Mouse (Mus musculus) embryonic fibroblast, embryonic 13.5 days (primary cell): ENCODE results near the gene Gm815. TPM values are rescaled to one million over a fixed set of nuclear protein-coding genes. Genes with fewer than 3 reads are reported as not detected.

Experiments used
- H3K27ac ChIP-seq: 2 replicates; pipeline ENCODE4 v1.5.1; 2012; ENCODE audit warnings: low read length, control low read depth, inconsistent platforms; ENCODE audit not compliant: insufficient read depth
- H3K4me1 ChIP-seq: 2 replicates; pipeline ENCODE4 v1.6.1; 2011; ENCODE audit warnings: low read length; ENCODE audit not compliant: control insufficient read depth, insufficient read depth
- H3K4me3 ChIP-seq: 2 replicates; pipeline ENCODE4 v1.5.1; 2011; ENCODE audit warnings: mild to moderate bottlenecking, control low read depth, low read length; ENCODE audit not compliant: insufficient read depth
- CTCF ChIP-seq: IDR thresholded peaks from 2 replicates; pipeline ENCODE4 v1.5.1; 2011; ENCODE audit warnings: mild to moderate bottlenecking, control low read depth, low read length, moderate library complexity, borderline replicate concordance; ENCODE audit not compliant: insufficient read depth
- POLR2A ChIP-seq: IDR thresholded peaks from 2 replicates; pipeline ENCODE4 v1.6.1; 2011; ENCODE audit warnings: low read depth, mild to moderate bottlenecking, control low read depth, low read length, moderate library complexity
- polyA plus RNA-seq: library from polyadenylated mRNA; stranded (reverse); fragments of >200 nt; gene quantifications from 2 replicates; pipeline ENCODE4 v1.2.4, GENCODE M21; 2011; ENCODE audit warnings: low read depth; ENCODE audit not compliant: missing spikeins, insufficient read length

The Gm815 gene
- polyA plus RNA-seq, 1 experiment, result not detected

- Histone ChIP-seq H3K27ac (no peak overlapping the region), H3K4me1 (peaks cover 5% of the 10 kb centered on the region; the same call in 1 of the 2 replicates), H3K4me3 (no peak overlapping the region)
- TF ChIP-seq CTCF (no peak), POLR2A (no peak)
Measured at GRCm38 (mm10) chr19:26854661-26855060, 31.0 kb upstream of the Gm815 start.

- no peak for TF ChIP-seq CTCF
- no peak for TF ChIP-seq POLR2A
- Histone ChIP-seq H3K27ac (no peak overlapping the region), H3K4me1 (peaks cover 5% of the 10 kb centered on the region; the same call in 1 of the 2 replicates), H3K4me3 (no peak overlapping the region)
Measured at GRCm38 (mm10) chr19:26855152-26855551, 30.5 kb upstream of the Gm815 start.

- no peak overlapping the region for H3K4me3 ChIP-seq
- no peak for TF ChIP-seq POLR2A
- TF ChIP-seq CTCF, result no peak
- no peak overlapping the region for H3K27ac ChIP-seq
- H3K4me1 ChIP-seq, result 0 out of 2 replicates have a peak, but pooled peaks cover 5% of the 10 kb centered on the region
Measured at GRCm38 (mm10) chr19:26858427-26859194, 27.1 kb upstream of the Gm815 start.

- no peak overlapping the region for H3K4me3 ChIP-seq
- 0 out of 2 replicates have a peak, but pooled peaks cover 5% of the 10 kb centered on the region for H3K4me1 ChIP-seq
- no peak for TF ChIP-seq POLR2A
- TF ChIP-seq CTCF, result no peak
- no peak overlapping the region for H3K27ac ChIP-seq
Measured at GRCm38 (mm10) chr19:26859195-26859570, 26.5 kb upstream of the Gm815 start.

GRCm38 (mm10) chr19:26863662-26864061, 22.0 kb upstream of the Gm815 start:
- no peak for TF ChIP-seq POLR2A
- TF ChIP-seq CTCF, result no peak
- Histone ChIP-seq H3K27ac (no peak overlapping the region), H3K4me3 (no peak overlapping the region), H3K4me1 (0 out of 2 replicates have a peak, but pooled peaks cover 5% of the 10 kb centered on the region)

GRCm38 (mm10) chr19:26864975-26865690, 20.5 kb upstream of the Gm815 start:
- Histone ChIP-seq H3K4me3 (no peak overlapping the region), H3K4me1 (no peaks in the 10 kb centered on the region), H3K27ac (no peak overlapping the region)
- TF ChIP-seq POLR2A (no peak), CTCF (no peak)

GRCm38 (mm10) chr19:26865736-26866135, 19.9 kb upstream of the Gm815 start:
- no peak for TF ChIP-seq POLR2A
- no peak for TF ChIP-seq CTCF
- no peak overlapping the region for H3K27ac ChIP-seq
- no peak overlapping the region for H3K4me3 ChIP-seq
- H3K4me1 ChIP-seq, result no peaks in the 10 kb centered on the region

GRCm38 (mm10) chr19:26869591-26869990, 16.1 kb upstream of the Gm815 start:
- Histone ChIP-seq H3K4me3 (no peak overlapping the region), H3K4me1 (no peaks in the 10 kb centered on the region), H3K27ac (no peak overlapping the region)
- TF ChIP-seq CTCF (no peak), POLR2A (no peak)

- TF ChIP-seq CTCF (no peak), POLR2A (no peak)
- H3K27ac ChIP-seq, result no peak overlapping the region
Measured at GRCm38 (mm10) chr19:26870280-26870679, 15.4 kb upstream of the Gm815 start.

GRCm38 (mm10) chr19:26871096-26871495, 14.6 kb upstream of the Gm815 start:
- H3K4me1 ChIP-seq, result no peaks in the 10 kb centered on the region
- no peak overlapping the region for H3K4me3 ChIP-seq
- no peak overlapping the region for H3K27ac ChIP-seq
- TF ChIP-seq POLR2A (no peak), CTCF (no peak)

More at GRCm38 (mm10) chr19:26870280-26870679, 15.4 kb upstream of the Gm815 start:
- H3K4me3 ChIP-seq, result no peak overlapping the region
- H3K4me1 ChIP-seq, result no peaks in the 10 kb centered on the region
